Mouse (Mus musculus) spleen, adult 2 months (tissue): ENCODE data around the gene Ugt1a6a. TPM values are rescaled to one million over a fixed set of nuclear protein-coding genes. Genes with fewer than 3 reads are reported as not detected.

Source experiments
- DNase-seq, 2 experiments: peaks; one replicate each; pipeline versions ENCODE4 v3.0.0 to v3.0.0-alpha.2; 2012 to 2021; ENCODE audit warnings: low spot score in 2 of 2, low read depth in 1 of 2
- H3K27ac ChIP-seq: fragments of 200-500 bp; 2 replicates; pipeline ENCODE4 v1.5.1; 2012; ENCODE audit warnings: low read length, inconsistent platforms; ENCODE audit not compliant: insufficient read depth
- H3K27me3 ChIP-seq: fragments of 200-500 bp; 2 replicates; pipeline ENCODE4 v1.6.1; 2012; ENCODE audit warnings: mild to moderate bottlenecking, moderate library complexity, low read length, inconsistent platforms; ENCODE audit not compliant: control insufficient read depth, insufficient read depth
- H3K36me3 ChIP-seq: fragments of 200-500 bp; 2 replicates; pipeline ENCODE4 v1.6.1; 2012; ENCODE audit warnings: mild to moderate bottlenecking, low read length, inconsistent platforms; ENCODE audit not compliant: control insufficient read depth, insufficient read depth
- H3K4me1 ChIP-seq: fragments of 200-500 bp; 2 replicates; pipeline ENCODE4 v1.6.1; 2011; ENCODE audit warnings: inconsistent platforms; ENCODE audit not compliant: control insufficient read depth, insufficient read depth, insufficient read length
- H3K4me3 ChIP-seq: fragments of 200-500 bp; 2 replicates; pipeline ENCODE4 v1.5.1; 2011; ENCODE audit warnings: mild to moderate bottlenecking, inconsistent platforms; ENCODE audit not compliant: insufficient read depth, insufficient read length; ENCODE audit errors: extremely low read depth
- CTCF ChIP-seq: fragments of 200-500 bp; IDR thresholded peaks from 2 replicates; pipeline ENCODE4 v1.5.1; 2011; ENCODE audit warnings: mild to moderate bottlenecking, inconsistent platforms; ENCODE audit not compliant: insufficient read depth, insufficient read length, insufficient replicate concordance; ENCODE audit errors: extremely low read depth
- POLR2A ChIP-seq: fragments of 200-500 bp; IDR thresholded peaks from 2 replicates; pipeline ENCODE4 v1.6.1; 2011; ENCODE audit warnings: low read depth, low read length, inconsistent platforms
- WGBS: fragments of 180-500 bp; shearing (Covaris S2); methylation state at CpG from one replicate; pipeline ENCODE4 v1.1.7; 2018; 5-methylcytosine and 5-hydroxymethylcytosine counted together
- polyA plus RNA-seq: library from polyadenylated mRNA; depleted of rRNA; stranded (reverse); fragments of >200 nt; gene quantifications from 2 replicates; pipeline ENCODE4 v1.2.3, GENCODE M21; 2012

Ugt1a6a gene
- polyA plus RNA-seq, 1 experiment: 0.44 TPM

DNA sequence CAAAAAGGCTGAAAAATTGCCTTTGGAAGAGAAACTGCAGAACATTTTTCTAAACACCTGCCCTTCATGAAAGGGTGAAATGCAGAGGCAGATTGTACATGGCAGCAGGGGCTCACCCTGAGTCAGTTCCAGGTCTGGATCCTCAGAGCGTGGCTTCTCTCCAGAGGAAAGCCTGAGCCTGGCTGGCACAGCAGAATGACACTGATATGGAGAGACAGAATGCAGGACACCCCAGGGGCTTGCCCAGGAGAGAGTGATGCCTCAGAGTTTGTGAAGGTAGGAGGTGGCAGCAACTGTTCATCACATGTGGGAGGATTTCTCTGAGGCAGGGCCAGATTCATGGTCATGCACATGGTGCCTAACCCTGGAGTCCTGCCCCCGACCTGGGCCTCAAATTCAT, 65.4 kb downstream of the Ugt1a6a start:
- Histone ChIP-seq H3K4me1 (no peaks in the 10 kb centered on the region), H3K27me3 (no peaks in the 10 kb centered on the region), H3K4me3 (no peak overlapping the region), H3K36me3 (no peaks in the 10 kb centered on the region), H3K27ac (no peak overlapping the region)
- DNase-seq: no peak
- WGBS: 82% methylated on average over 2 of the region's 2 CpGs
- TF ChIP-seq CTCF (no peak), POLR2A (no peak)

DNA sequence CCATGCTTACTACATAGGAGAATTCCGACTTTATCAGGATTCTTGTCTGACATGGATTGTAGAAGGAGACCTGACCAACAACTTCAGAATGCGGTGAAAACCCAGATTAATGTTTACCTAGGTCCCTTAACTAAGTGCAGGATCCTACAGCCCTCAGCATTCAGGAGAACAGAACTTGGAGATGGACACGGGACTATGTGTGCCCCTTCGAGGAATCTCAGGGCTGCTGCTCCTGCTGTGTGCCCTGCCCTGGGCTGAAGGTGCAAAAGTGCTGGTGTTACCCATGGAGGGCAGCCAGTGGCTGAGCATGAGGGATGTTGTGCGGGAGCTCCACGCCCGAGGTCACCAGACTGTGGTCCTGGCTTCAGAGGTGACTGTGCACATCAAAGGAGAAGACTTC, 65.8 kb downstream of the Ugt1a6a start, which contains the start of gene Ugt1a2:
Gene Ugt1a2 (plus strand): TSS at position 146 of the 400 bp plus-strand sequence.
- no peak within 1 kb of the TSS for H3K4me3 ChIP-seq
- no peaks in the 10 kb centered on the region for H3K27me3 ChIP-seq
- H3K27ac ChIP-seq: no peak within 1 kb of the TSS
- 90% methylated on average over 7 of the region's 7 CpGs for WGBS
- no peaks in the 10 kb centered on the region for H3K36me3 ChIP-seq
- no peak for DNase-seq
- peaks cover 3% of the 10 kb centered on the region; the same call in 1 of the 2 replicates for H3K4me1 ChIP-seq
- no peak for TF ChIP-seq POLR2A
- no peak for TF ChIP-seq CTCF

DNA sequence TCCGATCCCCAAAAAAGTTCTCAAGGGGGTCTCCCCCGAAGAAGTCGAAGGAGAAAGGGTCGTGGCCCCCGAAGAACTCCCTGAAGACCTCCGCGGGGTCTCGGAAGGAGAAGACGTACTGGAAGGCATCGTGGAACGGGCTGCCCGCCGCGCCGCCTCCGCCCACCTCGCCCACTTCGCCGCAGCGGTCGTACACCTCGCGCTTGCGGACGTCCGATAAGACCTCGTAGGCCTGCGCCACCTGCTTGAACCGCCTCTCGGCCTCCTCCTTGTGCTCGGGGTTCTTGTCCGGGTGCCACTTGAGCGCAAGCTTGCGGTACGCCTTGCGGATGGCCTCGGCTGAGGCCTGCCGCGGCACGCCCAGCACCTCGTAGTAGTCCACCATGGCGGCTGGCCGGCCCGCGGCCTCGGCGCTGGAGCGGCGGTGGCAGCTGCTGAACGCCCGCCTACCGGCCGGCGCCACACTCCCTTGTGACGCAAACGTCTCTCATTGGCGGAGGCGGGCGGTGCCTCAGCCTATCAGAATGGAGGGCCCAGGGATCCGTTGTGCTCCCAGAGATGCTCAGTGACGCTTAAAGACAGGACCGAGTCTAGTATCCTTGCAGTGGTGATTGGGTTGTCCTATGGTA, 70.8 kb downstream of the Ugt1a6a start, which contains the start of gene Dnajb3:
Gene Dnajb3 (minus strand): TSS at position 489 of the 629 bp plus-strand sequence.
- no peaks in the 10 kb centered on the region for H3K36me3 ChIP-seq
- no peak within 1 kb of the TSS for H3K27ac ChIP-seq
- peak; percentile 3 to 65 for DNase-seq
- H3K4me3 ChIP-seq: peak within 1 kb of the TSS; percentile 63
- H3K4me1 ChIP-seq: peaks cover 3% of the 10 kb centered on the region; the same call in 1 of the 2 replicates
- no peaks in the 10 kb centered on the region for H3K27me3 ChIP-seq
- 22% methylated on average over 62 of the region's 62 CpGs for WGBS
- TF ChIP-seq POLR2A: no peak
- no peak for TF ChIP-seq CTCF

DNA sequence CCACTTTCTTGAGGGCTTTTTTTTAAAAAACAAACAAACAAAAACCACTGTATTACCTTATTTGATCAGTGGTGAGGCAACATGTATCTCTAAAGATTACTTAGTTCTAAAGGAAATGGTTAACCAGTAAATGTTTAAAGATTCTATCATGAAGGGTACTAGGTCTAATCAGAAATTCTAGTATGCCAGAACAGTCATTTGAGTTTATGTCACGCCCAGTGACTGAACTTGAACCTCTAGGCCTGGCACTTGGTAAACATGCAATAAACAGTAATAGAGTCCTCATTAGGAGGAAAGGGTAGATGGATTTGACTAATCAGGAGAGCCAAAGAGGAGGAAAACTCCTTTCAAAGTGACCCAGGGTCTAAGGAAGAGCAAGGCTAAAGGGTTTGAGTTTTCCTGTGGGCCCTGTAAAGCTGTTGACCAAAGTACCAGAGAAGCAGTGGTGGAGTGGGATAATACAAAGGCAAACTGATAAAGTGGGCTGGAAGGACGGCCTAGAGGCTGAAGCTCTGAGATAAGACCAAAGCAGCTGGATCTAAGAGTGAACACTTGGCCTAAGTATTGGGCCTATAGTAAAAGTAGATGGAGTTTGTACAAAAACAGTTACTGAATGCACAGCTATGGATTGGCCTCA, 72.4 kb downstream of the Ugt1a6a start:
- Histone ChIP-seq H3K27ac (no peak overlapping the region), H3K36me3 (no peaks in the 10 kb centered on the region), H3K4me1 (peaks cover 3% of the 10 kb centered on the region; the same call in 1 of the 2 replicates), H3K4me3 (no peak overlapping the region), H3K27me3 (no peaks in the 10 kb centered on the region)
- no peak for DNase-seq
- TF ChIP-seq POLR2A (no peak), CTCF (no peak)
- WGBS: 81% methylated on average over 2 of the region's 2 CpGs

DNA sequence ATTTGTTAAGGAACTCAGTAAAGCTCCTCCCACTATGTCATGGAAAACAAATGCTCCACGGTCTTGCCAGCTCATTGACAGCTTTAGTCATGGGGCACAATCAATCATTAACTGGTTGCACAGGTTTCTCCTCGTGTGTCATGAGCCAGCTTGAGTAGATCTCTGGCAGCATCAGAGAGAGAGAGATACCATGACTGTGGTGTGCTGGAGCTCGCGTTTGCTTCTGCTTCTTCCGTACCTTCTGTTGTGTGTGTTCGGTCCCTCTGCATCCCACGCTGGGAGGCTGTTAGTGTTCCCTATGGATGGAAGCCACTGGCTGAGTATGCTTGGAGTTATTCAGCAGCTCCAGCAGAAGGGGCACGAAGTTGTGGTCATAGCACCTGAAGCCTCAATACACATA, 77.2 kb downstream of the Ugt1a6a start, which contains the start of gene Ugt1a1:
Gene Ugt1a1 (plus strand): TSS at position 148 of the 400 bp plus-strand sequence.
- H3K27me3 ChIP-seq: no peaks in the 10 kb centered on the region
- peak in 1 of 2 experiments; percentile 12 for DNase-seq
- WGBS: 72% methylated on average over 8 of the region's 8 CpGs
- no peak within 1 kb of the TSS for H3K27ac ChIP-seq
- TF ChIP-seq CTCF: no peak
- TF ChIP-seq POLR2A: no peak
- H3K4me3 ChIP-seq: no peak within 1 kb of the TSS
- no peaks in the 10 kb centered on the region for H3K36me3 ChIP-seq
- H3K4me1 ChIP-seq: no peaks in the 10 kb centered on the region

DNA sequence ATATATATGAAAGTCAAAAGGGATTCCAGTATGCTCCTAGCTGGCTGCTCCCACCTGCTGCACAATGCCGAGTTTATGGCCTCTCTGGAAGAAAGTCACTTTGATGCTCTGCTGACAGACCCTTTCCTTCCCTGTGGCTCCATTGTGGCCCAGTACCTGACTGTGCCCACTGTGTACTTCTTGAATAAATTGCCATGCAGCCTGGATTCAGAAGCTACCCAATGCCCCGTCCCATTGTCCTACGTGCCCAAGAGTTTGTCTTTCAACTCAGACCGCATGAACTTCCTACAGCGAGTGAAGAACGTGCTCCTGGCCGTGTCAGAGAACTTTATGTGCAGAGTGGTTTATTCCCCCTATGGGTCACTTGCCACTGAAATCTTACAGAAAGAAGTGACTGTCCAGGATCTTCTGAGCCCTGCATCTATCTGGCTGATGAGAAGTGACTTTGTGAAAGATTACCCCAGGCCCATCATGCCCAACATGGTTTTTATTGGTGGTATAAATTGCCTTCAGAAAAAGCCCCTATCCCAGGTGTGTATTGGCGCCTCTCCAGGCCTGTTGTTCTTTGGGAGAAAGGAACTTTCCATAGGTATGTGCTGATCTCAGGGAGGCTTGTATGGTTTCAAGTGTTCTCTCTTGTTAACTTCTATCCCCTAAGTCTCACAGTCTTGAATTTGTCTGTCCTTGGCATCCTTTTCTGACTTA, 77.9 kb downstream of the Ugt1a6a start:
- H3K27me3 ChIP-seq: no peaks in the 10 kb centered on the region
- no peaks in the 10 kb centered on the region for H3K36me3 ChIP-seq
- peak in 1 of 2 experiments; percentile 4 for DNase-seq
- no peak overlapping the region for H3K27ac ChIP-seq
- H3K4me1 ChIP-seq: no peaks in the 10 kb centered on the region
- WGBS: 63% methylated on average over 8 of the region's 8 CpGs
- TF ChIP-seq POLR2A: no peak
- TF ChIP-seq CTCF: no peak
- H3K4me3 ChIP-seq: no peak overlapping the region
